Mouse (Mus musculus) CD4-positive, CD25-positive, alpha-beta regulatory T cell, adult 2 months (primary cell): ENCODE measurements at regions not wholly inside any gene's neighbourhood (a gene's known extent, or its start where the extent isn't known, plus 50 kb on each side); places are given as distances from the start of the nearest gene placed in this dataset.

Source experiments
- DNase-seq: peaks from one replicate; pipeline ENCODE4 v3.0.0-alpha.2; 2012; ENCODE audit warnings: low read depth, low spot score

GRCm38 (mm10) chr2:133436913-133437843, 114.8 kb upstream of the Bmp2 start:
- no peak for DNase-seq

- no peak for DNase-seq
Observed at GRCm38 (mm10) chr2:133438018-133438417, 113.9 kb upstream of the Bmp2 start.

GRCm38 (mm10) chr2:133443024-133443423, 108.9 kb upstream of the Bmp2 start:
- DNase-seq, result no peak

- no peak for DNase-seq
Observed at GRCm38 (mm10) chr2:133443490-133443889, 108.5 kb upstream of the Bmp2 start.

GRCm38 (mm10) chr2:133452947-133453346, 99.0 kb upstream of the Bmp2 start:
- no peak for DNase-seq

GRCm38 (mm10) chr2:133455484-133456170, 96.3 kb upstream of the Bmp2 start:
- no peak for DNase-seq

GRCm38 (mm10) chr2:133456785-133457184, 95.2 kb upstream of the Bmp2 start:
- no peak for DNase-seq

- no peak for DNase-seq
Observed at GRCm38 (mm10) chr2:133458735-133459134, 93.2 kb upstream of the Bmp2 start.

GRCm38 (mm10) chr2:133460814-133461213, 91.1 kb upstream of the Bmp2 start:
- no peak for DNase-seq

- no peak for DNase-seq
Observed at GRCm38 (mm10) chr2:133462378-133462777, 89.6 kb upstream of the Bmp2 start.

GRCm38 (mm10) chr2:133467170-133468168, 84.5 kb upstream of the Bmp2 start:
- DNase-seq, result no peak

- no peak for DNase-seq
Observed at GRCm38 (mm10) chr2:133472966-133473744, 78.8 kb upstream of the Bmp2 start.

GRCm38 (mm10) chr2:133474174-133474573, 77.8 kb upstream of the Bmp2 start:
- DNase-seq, result no peak

GRCm38 (mm10) chr2:133480870-133481269, 71.1 kb upstream of the Bmp2 start:
- no peak for DNase-seq

- no peak for DNase-seq
Observed at GRCm38 (mm10) chr2:133481305-133481704, 70.7 kb upstream of the Bmp2 start.

- DNase-seq, result no peak
Observed at GRCm38 (mm10) chr2:133481785-133482184, 70.2 kb upstream of the Bmp2 start.

- no peak for DNase-seq
Observed at GRCm38 (mm10) chr2:133495443-133495842, 56.5 kb upstream of the Bmp2 start.

- no peak for DNase-seq
Observed at GRCm38 (mm10) chr2:133496389-133496788, 55.6 kb upstream of the Bmp2 start.

GRCm38 (mm10) chr2:133497071-133497470, 54.9 kb upstream of the Bmp2 start:
- DNase-seq, result no peak

- no peak for DNase-seq
Observed at GRCm38 (mm10) chr2:133497541-133498185, 54.3 kb upstream of the Bmp2 start.
